Mouse (Mus musculus) intestine, postnatal 0 days (tissue): ENCODE results near the gene Slc22a20. TPM values are rescaled to one million over a fixed set of nuclear protein-coding genes. Genes with fewer than 3 reads are reported as not detected.
A peak's percentile ranks its signal among the peaks of the same experiment; 100 is the strongest.

Source experiments
- ATAC-seq: fragments of 200-750 bp; cut with Nextera tagmentation; 2 replicates; pipeline ENCODE4 v1.8.0; 2017; ENCODE audit warnings: mild to moderate bottlenecking, moderate TSS enrichment, moderate library complexity
- H3K27ac ChIP-seq: fragments of 300-500 bp; sonication (generic); 2 replicates; pipeline ENCODE4 v1.5.1; 2014; ENCODE audit warnings: mild to moderate bottlenecking, low read depth, low read length, moderate library complexity
- H3K27me3 ChIP-seq: fragments of 300-500 bp; sonication (generic); replicated peaks from 2 replicates; pipeline ENCODE4 v1.6.1; 2014; ENCODE audit warnings: low read length, mixed read lengths; ENCODE audit not compliant: control insufficient read depth, insufficient read depth
- H3K36me3 ChIP-seq: fragments of 300-500 bp; sonication (generic); 2 replicates; pipeline ENCODE4 v1.6.1; 2014; ENCODE audit warnings: mild to moderate bottlenecking, moderate library complexity; ENCODE audit not compliant: control insufficient read depth, insufficient read depth
- H3K4me1 ChIP-seq: fragments of 300-500 bp; sonication (generic); replicated peaks from 2 replicates; pipeline ENCODE4 v1.6.1; 2014; ENCODE audit warnings: antibody characterized with exemption, low read length, mixed read lengths; ENCODE audit not compliant: control insufficient read depth, insufficient read depth
- H3K4me2 ChIP-seq: fragments of 300-500 bp; sonication (generic); replicated peaks from 2 replicates; pipeline ENCODE4 v1.6.1; 2014; ENCODE audit warnings: low read depth, mild to moderate bottlenecking, moderate library complexity
- H3K4me3 ChIP-seq: fragments of 300-500 bp; sonication (generic); 2 replicates; pipeline ENCODE4 v1.5.1; 2014; ENCODE audit warnings: low read depth, low read length
- H3K9ac ChIP-seq: fragments of 300-500 bp; sonication (generic); 2 replicates; pipeline ENCODE4 v1.6.1; 2014; ENCODE audit warnings: mild to moderate bottlenecking, low read depth, low read length
- H3K9me3 ChIP-seq: fragments of 300-500 bp; sonication (generic); 2 replicates; pipeline ENCODE4 v1.6.1; 2016; ENCODE audit warnings: mixed run types; ENCODE audit not compliant: control insufficient read depth
- CTCF ChIP-seq: sonication (generic); IDR thresholded peaks from 2 replicates; pipeline ENCODE4 v1.5.1; 2016; ENCODE audit warnings: low read depth, mild to moderate bottlenecking, control low read depth, antibody characterized with exemption, moderate library complexity
- WGBS: fragments of 180-500 bp; shearing (Covaris S2); extraction: QIAGEN DNeasy Blood & Tissue Kit; methylation state at CpG from one replicate; pipeline ENCODE4 v1.1.7; 2014; 5-methylcytosine and 5-hydroxymethylcytosine counted together
- polyA plus RNA-seq: library from polyadenylated mRNA; unstranded; fragments of >200 nt; fragmentation: Nextera tagmentation; extraction: Ambion mirVana; gene quantifications from 2 replicates; pipeline ENCODE4 v1.2.1, GENCODE M21; 2015

The Slc22a20 gene
- polyA plus RNA-seq, 1 experiment from 2014 or later = not detected

DNA sequence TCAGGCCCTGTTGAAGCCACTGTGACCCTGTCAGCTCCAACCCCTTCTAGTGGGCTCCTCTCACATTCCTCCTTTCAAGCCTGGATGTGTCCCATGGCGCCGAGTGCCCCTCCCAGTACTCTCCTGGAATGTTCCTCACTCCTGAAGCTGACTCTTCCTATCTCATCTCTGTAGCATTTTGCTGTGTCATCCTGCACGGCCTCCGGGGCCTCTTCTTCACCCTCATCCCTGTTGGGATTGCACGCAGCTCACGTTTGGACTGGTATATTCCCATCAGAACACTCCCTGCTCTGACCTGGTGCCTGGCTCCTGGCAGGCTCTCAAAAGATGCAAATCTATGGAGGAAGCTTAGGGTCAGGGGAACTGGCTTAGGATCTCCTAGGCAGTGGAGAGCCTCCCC, 19.2 kb downstream of the Slc22a20 start:
- H3K4me2 ChIP-seq = no peak overlapping the region
- 74% methylated on average over 6 of the region's 6 CpGs for WGBS
- no peaks in the 10 kb centered on the region for H3K36me3 ChIP-seq
- H3K9ac ChIP-seq = no peak overlapping the region
- no peak overlapping the region for H3K27ac ChIP-seq
- no peak overlapping the region for H3K4me3 ChIP-seq
- ATAC-seq = no peak
- no peaks in the 10 kb centered on the region; the same call in 1 of the 2 replicates for H3K4me1 ChIP-seq
- H3K9me3 ChIP-seq = no peaks in the 10 kb centered on the region
- no peak for TF ChIP-seq CTCF
- H3K27me3 ChIP-seq = no peaks in the 10 kb centered on the region

DNA sequence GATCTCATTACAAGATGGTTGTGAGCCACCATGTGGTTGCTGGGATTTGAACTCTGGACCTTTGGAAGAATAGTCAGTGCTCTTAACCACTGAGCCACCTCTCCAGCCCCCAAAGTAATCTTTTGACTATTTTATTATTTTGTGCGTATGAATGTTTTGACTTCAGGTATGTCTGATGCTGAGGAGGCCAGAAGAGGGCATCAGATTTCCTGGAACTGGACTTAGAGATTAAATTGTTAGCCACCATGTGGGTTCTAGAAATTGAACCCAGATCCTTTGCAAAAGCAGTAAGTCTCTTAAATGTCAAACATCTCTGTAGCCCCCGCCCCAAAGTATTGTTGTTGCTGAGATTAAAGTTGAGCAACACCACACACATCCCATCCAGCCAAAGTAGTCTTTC, 20.0 kb downstream of the Slc22a20 start:
- 74% methylated on average over 2 of the region's 2 CpGs for WGBS
- no peak overlapping the region for H3K9ac ChIP-seq

DNA sequence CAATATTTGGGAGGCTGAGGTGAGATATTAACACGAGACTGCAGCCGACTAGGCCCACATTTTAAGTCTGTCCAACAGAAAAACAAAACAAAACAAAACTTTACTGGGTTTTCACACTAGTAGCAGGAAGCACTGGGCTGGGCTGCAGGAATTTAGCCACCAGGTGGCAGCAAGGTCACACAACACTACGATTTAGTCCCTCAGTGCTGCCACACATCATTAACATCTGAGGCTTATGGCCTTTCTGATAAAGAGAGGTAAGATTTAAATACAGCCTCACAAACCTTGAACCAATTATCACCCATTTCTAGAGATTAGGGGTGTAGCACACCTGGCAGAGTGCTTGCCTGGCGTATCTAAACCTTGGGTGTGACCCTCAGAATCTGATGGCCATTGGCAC, 20.7 kb downstream of the Slc22a20 start:
- no peak overlapping the region for H3K27ac ChIP-seq
- no peak overlapping the region for H3K4me2 ChIP-seq
- TF ChIP-seq CTCF = peak; percentile 95
- no peaks in the 10 kb centered on the region for H3K27me3 ChIP-seq
- H3K9me3 ChIP-seq = no peaks in the 10 kb centered on the region
- WGBS = 5% methylated on average over 4 of the region's 4 CpGs
- ATAC-seq = peak; percentile 55; the same call in 1 of the 2 replicates
- H3K4me3 ChIP-seq = no peak overlapping the region
- H3K36me3 ChIP-seq = 0 out of 2 replicates have a peak, but pooled peaks cover 5% of the 10 kb centered on the region
- no peak overlapping the region for H3K9ac ChIP-seq
- H3K4me1 ChIP-seq = no peaks in the 10 kb centered on the region; the same call in 1 of the 2 replicates

More for the DNA sequence above, 20.0 kb downstream of the Slc22a20 start:
- H3K4me3 ChIP-seq = no peak overlapping the region
- ATAC-seq = no peak
- H3K4me2 ChIP-seq = no peak overlapping the region
- H3K27ac ChIP-seq = no peak overlapping the region
- H3K4me1 ChIP-seq = no peaks in the 10 kb centered on the region; the same call in 1 of the 2 replicates
- H3K27me3 ChIP-seq = no peaks in the 10 kb centered on the region
- 0 out of 2 replicates have a peak, but pooled peaks cover 5% of the 10 kb centered on the region for H3K36me3 ChIP-seq
- TF ChIP-seq CTCF = no peak; the same call in 1 of the 2 replicates
- no peaks in the 10 kb centered on the region for H3K9me3 ChIP-seq

DNA sequence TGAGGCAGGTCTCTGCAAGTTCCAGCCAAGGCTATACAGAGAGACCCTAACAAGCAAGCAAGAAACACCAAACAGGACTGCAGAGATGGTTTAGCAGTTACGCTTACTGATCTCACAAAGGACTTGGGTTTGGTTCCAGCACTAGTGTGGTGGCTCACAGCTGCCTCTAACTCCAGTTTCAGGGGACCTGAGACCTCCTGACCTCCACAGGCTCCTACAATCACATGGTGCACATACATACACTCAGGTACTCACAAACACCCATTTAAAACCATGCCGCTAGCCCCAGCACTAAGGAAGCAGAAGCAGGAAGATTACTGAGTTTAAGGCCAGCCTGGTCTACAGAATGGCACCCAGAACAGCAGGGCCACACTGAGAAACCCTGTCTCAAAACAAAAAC, 21.1 kb downstream of the Slc22a20 start:
- Histone ChIP-seq H3K9ac (no peak overlapping the region), H3K4me1 (no peaks in the 10 kb centered on the region; the same call in 1 of the 2 replicates), H3K4me3 (0 out of 2 replicates have a peak overlapping the region, but pooled peaks have one; percentile 64), H3K36me3 (0 out of 2 replicates have a peak, but pooled peaks cover 5% of the 10 kb centered on the region), H3K27ac (no peak overlapping the region), H3K9me3 (no peaks in the 10 kb centered on the region), H3K27me3 (no peaks in the 10 kb centered on the region), H3K4me2 (peak overlapping the region; percentile 88; the same call in 1 of the 2 replicates)
- TF ChIP-seq CTCF = no peak
- 89% methylated on average over 2 of the region's 2 CpGs for WGBS
- no peak for ATAC-seq

DNA sequence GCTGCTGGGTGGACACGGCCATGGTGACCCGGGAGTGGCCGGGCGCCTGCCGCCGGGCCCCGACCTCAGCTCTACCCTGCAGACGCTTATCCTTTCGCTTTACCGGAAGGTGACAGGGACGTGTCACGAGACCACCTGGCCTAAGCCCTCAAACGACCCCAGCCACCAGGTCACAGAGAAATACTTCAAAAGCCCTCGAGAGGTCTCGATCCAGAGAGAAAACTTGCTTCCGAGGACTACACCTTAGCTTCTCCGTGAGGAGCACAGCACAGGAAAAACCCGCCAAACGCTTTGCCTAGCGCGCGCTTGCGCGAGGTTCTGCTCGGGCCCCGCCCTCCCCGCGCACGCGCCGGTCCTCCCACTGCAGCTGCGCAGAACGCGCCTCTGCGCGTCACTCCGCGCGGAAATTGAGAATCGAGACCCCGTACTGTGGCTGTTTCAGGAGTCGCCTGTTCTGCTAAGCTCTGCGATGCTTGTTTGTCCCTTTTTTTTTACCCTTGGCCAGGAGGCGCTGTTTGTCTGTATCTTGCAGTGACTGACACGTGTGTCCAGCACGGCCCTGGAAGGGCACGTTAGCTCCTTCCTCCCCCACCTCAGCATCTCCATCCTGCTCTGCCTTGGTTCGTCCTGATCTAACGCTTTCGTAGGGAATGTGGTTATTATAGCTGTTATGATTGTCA, 21.9 kb downstream of the Slc22a20 start, which contains the start of gene Pola2:
Pola2 (minus strand) TSS at position 320 of the 680 bp plus-strand sequence.
- H3K36me3 ChIP-seq = peaks cover 9% of the 10 kb centered on the region; the same call in 1 of the 2 replicates
- WGBS = under 1% methylated on average over 50 of the region's 50 CpGs
- no peaks in the 10 kb centered on the region for H3K4me1 ChIP-seq
- H3K27ac ChIP-seq = peak within 1 kb of the TSS; percentile 52
- TF ChIP-seq CTCF = peak; percentile 39
- ATAC-seq = peak; percentile 79
- peak within 1 kb of the TSS; percentile 88 for H3K4me2 ChIP-seq
- H3K4me3 ChIP-seq = peak within 1 kb of the TSS; percentile 64
- no peaks in the 10 kb centered on the region for H3K27me3 ChIP-seq
- H3K9me3 ChIP-seq = no peaks in the 10 kb centered on the region
- H3K9ac ChIP-seq = peak within 1 kb of the TSS; percentile 51

DNA sequence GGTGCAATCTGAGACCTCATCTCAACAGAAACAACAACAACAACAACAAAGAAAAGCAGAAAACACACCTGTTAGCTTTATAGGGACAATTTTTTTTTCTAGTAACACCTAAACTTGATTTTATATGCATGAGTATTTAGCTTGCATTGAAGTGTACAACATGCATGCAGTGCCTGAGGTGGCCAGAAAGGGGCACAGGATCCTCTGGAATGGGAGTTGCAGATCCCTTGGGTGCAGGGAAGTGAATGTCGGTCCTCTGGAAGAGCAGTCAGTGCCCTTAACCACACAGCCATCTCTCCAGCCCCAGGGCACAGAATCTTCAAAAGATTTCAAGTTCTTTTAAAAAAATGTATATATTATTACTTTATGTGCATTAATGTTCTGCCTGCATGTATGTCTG, 23.3 kb downstream of the Slc22a20 start:
- peak; percentile 48 for TF ChIP-seq CTCF

More for the DNA sequence above, 23.3 kb downstream of the Slc22a20 start:
- peaks cover 9% of the 10 kb centered on the region; the same call in 1 of the 2 replicates for H3K36me3 ChIP-seq
- H3K27me3 ChIP-seq = no peaks in the 10 kb centered on the region
- H3K9me3 ChIP-seq = no peaks in the 10 kb centered on the region
- H3K9ac ChIP-seq = no peak overlapping the region
- H3K27ac ChIP-seq = no peak overlapping the region
- no peaks in the 10 kb centered on the region for H3K4me1 ChIP-seq
- ATAC-seq = no peak
- peak overlapping the region; percentile 64 for H3K4me3 ChIP-seq
- WGBS = 19% methylated on average over 1 of the region's 1 CpGs
- H3K4me2 ChIP-seq = peak overlapping the region; percentile 88
